Mouse (Mus musculus): Measurements from ENCODE around the gene Cldn3. TPM values are rescaled to one million over a fixed set of nuclear protein-coding genes. Genes with fewer than 3 reads are reported as not detected.

The Cldn3 gene
- polyA plus RNA-seq, 1 experiment from 2014 or later, result 3.5 TPM

DNA sequence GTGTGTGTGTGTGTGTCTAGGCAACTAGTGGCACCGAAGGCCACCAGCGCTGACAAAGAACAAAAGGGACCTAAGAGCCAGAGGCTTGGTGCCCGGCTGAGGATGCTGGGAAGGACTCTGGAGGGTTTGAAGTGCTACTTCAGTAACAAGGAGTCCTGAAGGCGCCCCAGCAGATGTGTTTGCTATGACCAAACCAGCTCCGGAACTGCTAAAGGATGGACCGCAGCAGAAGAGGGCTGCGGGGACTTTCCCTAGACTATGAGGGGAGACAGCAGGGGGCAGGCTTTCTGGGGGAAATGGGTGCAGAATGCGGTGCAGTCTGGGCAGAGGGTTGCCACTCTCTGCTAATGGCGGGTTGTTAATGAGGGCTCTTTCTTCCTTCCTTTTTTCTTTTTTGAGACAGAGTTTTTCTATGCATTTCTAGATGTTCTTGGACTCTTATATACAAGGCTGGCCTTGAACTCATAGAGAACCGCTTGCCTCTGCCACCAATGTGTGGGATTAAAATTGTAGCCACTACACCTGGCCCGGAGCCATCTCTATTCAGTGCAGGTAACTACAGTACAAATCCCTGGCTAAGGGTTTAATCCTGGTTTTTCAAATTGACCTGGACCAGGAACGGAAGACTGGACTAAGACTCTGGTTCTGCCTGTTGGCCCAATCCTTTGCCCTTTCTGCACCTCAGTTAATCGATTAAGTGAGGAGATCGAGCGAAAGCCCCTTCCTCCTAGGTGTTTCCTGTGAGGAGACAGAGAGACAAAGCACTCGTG lies 22.0 kb downstream of the Cldn3 start:
- peak overlapping the region; percentile 77 for H3K9ac ChIP-seq (ENCODE audit: low read depth, low read length)

DNA sequence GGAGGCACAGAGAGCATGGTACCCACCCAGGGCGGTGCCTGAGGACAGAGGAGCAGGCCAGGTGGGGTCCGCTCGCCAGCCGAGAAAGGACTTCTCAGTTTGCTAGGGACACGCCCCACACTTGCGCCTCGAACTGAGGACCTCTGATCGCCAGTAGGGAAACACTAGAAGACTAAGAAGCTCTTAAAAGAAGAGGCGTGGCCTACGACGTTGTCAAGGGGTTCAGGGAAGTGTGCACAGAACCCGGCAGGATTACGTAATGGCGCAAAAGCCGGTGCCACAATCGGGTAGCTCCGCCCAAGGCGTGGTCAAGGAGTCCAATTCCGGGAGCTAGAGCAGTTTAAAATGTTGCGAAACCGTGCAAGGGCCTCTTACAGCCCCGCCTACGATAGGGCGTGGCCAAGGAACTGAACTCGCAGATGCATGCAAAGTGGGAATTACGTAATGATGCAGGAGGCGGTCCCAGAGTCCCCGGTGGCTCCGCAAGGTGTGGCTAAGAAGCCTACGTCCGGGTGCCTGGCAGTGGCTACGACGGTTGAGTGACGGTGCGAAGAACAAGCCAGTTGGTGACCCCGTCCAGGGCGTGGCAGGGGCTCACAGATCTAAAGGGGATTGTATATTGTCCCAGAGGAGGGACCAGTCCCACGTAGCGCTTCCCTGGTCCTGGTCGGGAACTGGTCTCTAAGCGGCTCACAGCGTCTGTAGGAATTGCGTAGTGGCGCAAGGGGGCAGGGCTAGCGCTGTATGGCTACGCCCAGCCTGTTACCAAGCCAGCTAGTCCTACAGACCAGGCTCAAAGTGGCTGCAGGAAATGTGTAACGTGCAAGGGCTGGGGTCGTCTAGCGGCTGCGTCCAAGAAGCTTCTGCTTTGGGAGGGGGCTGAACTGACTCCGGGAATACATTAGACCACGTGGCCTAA lies 22.9 kb downstream of the Cldn3 start, which contains the start of gene Abhd11:
TSS of gene Abhd11 (plus strand) at position 482 of the 919 bp plus-strand sequence.
- H3K36me3 ChIP-seq (ENCODE audit: control insufficient read depth, insufficient read depth, low read length), result no peaks in the 10 kb centered on the region
- peak within 1 kb of the TSS; percentile 56 for H3K4me3 ChIP-seq (ENCODE audit: low read depth, low read length)
- H3K4me2 ChIP-seq (replicated peaks; ENCODE audit: low read depth, low read length), result peak within 1 kb of the TSS; percentile 67
- H3K9ac ChIP-seq (ENCODE audit: low read depth, low read length), result peak within 1 kb of the TSS; percentile 77
- under 1% methylated on average over 52 of the region's 52 CpGs for WGBS
- no peaks in the 10 kb centered on the region for H3K27me3 ChIP-seq (ENCODE audit: control insufficient read depth, insufficient read depth, low read length)
- H3K9me3 ChIP-seq (ENCODE audit: control insufficient read depth, low read length), result no peaks in the 10 kb centered on the region
- ATAC-seq (ENCODE audit: low FRiP score) (peak; percentile 89), DNase-seq (ENCODE audit: low spot score) (peak; percentile 100)
- peak within 1 kb of the TSS; percentile 90 for H3K27ac ChIP-seq (ENCODE audit: low read depth, low read length)
- peaks cover 6% of the 10 kb centered on the region; the same call in 1 of the 2 replicates for H3K4me1 ChIP-seq (replicated peaks; ENCODE audit: control insufficient read depth, insufficient read depth, low read length)

More for the DNA sequence above, 22.0 kb downstream of the Cldn3 start:
- Histone ChIP-seq H3K4me2 (replicated peaks; ENCODE audit: low read depth, low read length) (peak overlapping the region; percentile 67), H3K4me1 (replicated peaks; ENCODE audit: control insufficient read depth, insufficient read depth, low read length) (peaks cover 6% of the 10 kb centered on the region; the same call in 1 of the 2 replicates), H3K4me3 (ENCODE audit: low read depth, low read length) (peak overlapping the region; percentile 56), H3K36me3 (ENCODE audit: control insufficient read depth, insufficient read depth, low read length) (no peaks in the 10 kb centered on the region), H3K9me3 (ENCODE audit: control insufficient read depth, low read length) (no peaks in the 10 kb centered on the region), H3K27ac (ENCODE audit: low read depth, low read length) (peak overlapping the region; percentile 82), H3K27me3 (ENCODE audit: control insufficient read depth, insufficient read depth, low read length) (no peaks in the 10 kb centered on the region)
- DNase-seq (ENCODE audit: low spot score), result no peak
- ATAC-seq (ENCODE audit: low FRiP score), result no peak
- WGBS, result 37% methylated on average over 16 of the region's 16 CpGs

DNA sequence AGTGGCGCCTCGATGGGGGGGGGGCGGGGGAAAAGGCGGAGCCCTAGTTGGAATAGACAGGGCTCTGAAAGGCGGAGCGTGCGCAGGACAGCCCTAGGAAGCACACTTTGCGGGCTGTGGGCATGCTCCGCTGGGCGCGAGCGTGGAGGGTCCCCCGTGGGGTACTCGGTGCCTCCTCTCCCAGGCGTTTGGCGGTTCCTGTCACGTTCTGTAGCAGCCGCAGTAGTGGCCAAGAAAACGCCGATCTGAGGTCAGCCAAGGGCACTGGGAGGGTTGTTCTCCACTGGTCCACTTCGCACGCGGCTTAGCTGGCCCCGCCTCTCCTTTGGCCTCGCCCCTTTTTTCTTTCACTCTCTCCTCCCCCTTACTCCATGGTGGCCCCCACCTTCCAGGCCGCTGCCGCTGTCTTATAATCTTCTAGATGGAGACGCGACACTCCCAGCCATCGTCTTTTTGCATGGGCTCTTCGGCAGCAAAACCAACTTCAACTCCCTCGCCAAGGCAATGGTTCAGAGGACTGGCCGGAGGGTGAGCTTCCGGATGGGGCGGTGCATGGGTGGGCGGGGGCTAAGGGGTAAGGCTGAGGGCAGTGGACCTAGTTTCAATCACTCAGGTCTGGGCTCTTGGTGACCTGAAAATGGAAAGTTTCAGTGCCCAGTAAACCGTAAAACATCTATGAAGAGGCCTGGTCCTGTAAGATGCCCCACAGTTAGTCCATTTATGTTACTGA lies 23.7 kb downstream of the Cldn3 start:
- Histone ChIP-seq H3K36me3 (ENCODE audit: control insufficient read depth, insufficient read depth, low read length) (no peaks in the 10 kb centered on the region), H3K4me3 (ENCODE audit: low read depth, low read length) (peak overlapping the region; percentile 56), H3K27me3 (ENCODE audit: control insufficient read depth, insufficient read depth, low read length) (no peaks in the 10 kb centered on the region), H3K9me3 (ENCODE audit: control insufficient read depth, low read length) (no peaks in the 10 kb centered on the region), H3K27ac (ENCODE audit: low read depth, low read length) (peak overlapping the region; percentile 90), H3K4me2 (replicated peaks; ENCODE audit: low read depth, low read length) (peak overlapping the region; percentile 67), H3K4me1 (replicated peaks; ENCODE audit: control insufficient read depth, insufficient read depth, low read length) (peaks cover 6% of the 10 kb centered on the region; the same call in 1 of the 2 replicates), H3K9ac (ENCODE audit: low read depth, low read length) (peak overlapping the region; percentile 57; the same call in 1 of the 2 replicates)
- ATAC-seq (ENCODE audit: low FRiP score) (peak; percentile 81), DNase-seq (ENCODE audit: low spot score) (peak; percentile 83)
- WGBS, result under 1% methylated on average over 34 of the region's 37 CpGs

DNA sequence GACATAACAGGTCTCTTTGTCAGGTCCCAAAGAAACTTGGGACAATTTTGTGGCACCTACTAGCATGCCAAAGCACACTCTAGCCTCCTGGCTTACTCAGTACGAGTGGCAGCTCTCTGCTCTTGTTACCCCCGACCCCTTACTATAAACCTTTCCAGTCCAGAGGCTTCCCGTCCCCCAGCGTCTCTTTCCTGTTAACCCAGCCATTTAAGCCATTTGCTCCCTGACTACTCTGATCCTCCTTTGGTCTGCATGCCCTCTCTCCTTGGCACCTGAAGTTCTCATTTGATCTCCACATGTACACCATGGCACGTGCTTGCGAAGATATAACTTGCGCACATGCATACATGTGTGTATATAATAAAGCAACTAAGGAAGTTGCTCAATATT lies 24.3 kb downstream of the Cldn3 start:
- Histone ChIP-seq H3K4me2 (replicated peaks; ENCODE audit: low read depth, low read length) (peak overlapping the region; percentile 67), H3K27me3 (ENCODE audit: control insufficient read depth, insufficient read depth, low read length) (no peaks in the 10 kb centered on the region), H3K36me3 (ENCODE audit: control insufficient read depth, insufficient read depth, low read length) (no peaks in the 10 kb centered on the region), H3K4me1 (replicated peaks; ENCODE audit: control insufficient read depth, insufficient read depth, low read length) (peaks cover 6% of the 10 kb centered on the region; the same call in 1 of the 2 replicates), H3K9me3 (ENCODE audit: control insufficient read depth, low read length) (no peaks in the 10 kb centered on the region), H3K27ac (ENCODE audit: low read depth, low read length) (0 out of 2 replicates have a peak overlapping the region, but pooled peaks have one; percentile 90), H3K4me3 (ENCODE audit: low read depth, low read length) (peak overlapping the region; percentile 56), H3K9ac (ENCODE audit: low read depth, low read length) (peak overlapping the region; percentile 57; the same call in 1 of the 2 replicates)
- no peak for ATAC-seq (ENCODE audit: low FRiP score)
- DNase-seq (ENCODE audit: low spot score), result no peak
- 63% methylated on average over 7 of the region's 7 CpGs for WGBS

DNA sequence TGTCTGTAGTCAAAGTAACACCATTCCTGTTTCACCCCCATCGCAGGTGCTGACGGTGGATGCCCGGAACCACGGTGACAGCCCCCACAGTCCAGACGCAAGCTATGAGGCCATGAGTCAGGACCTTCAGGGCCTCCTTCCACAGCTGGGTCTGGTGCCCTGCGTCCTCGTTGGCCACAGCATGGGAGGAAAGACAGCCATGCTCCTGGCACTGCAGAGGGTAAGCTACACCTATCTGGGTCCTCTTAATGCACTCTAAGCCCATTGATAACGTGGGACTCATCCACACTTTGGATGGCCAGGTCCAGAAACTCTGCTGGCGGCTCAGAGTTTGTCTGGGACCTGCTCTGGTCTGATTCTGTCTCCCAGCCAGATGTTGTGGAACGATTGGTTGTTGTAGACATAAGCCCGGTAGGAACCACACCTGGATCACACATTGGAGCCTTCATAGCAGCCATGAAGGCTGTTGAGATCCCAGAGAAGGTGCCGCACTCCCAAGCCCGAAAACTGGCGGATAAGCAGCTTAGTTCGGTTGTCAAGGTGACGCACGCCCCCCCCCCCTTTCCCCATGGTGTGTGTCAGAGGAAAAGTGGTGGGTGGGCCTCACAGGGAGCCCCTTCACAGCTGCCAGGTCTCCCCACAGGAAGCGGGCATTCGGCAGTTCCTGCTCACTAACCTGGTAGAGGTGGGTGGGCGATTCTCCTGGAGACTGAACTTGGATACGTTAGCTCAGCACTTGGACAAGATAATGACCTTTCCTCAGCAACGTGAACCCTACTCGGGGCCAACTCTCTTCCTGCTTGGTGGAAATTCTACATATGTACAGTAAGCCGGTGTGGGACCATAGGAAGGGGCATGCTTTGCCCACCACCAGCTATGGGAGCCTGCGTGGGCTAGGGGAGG lies 25.1 kb downstream of the Cldn3 start:
- H3K4me2 ChIP-seq (replicated peaks; ENCODE audit: low read depth, low read length), result no peak overlapping the region
- no peak overlapping the region for H3K27ac ChIP-seq (ENCODE audit: low read depth, low read length)
- H3K27me3 ChIP-seq (ENCODE audit: control insufficient read depth, insufficient read depth, low read length), result no peaks in the 10 kb centered on the region
- DNase-seq (ENCODE audit: low spot score), result no peak
- WGBS, result 85% methylated on average over 25 of the region's 25 CpGs
- H3K9ac ChIP-seq (ENCODE audit: low read depth, low read length), result no peak overlapping the region
- H3K4me3 ChIP-seq (ENCODE audit: low read depth, low read length), result no peak overlapping the region
- ATAC-seq (ENCODE audit: low FRiP score), result no peak
- no peaks in the 10 kb centered on the region for H3K9me3 ChIP-seq (ENCODE audit: control insufficient read depth, low read length)
- peaks cover 6% of the 10 kb centered on the region; the same call in 1 of the 2 replicates for H3K4me1 ChIP-seq (replicated peaks; ENCODE audit: control insufficient read depth, insufficient read depth, low read length)
- H3K36me3 ChIP-seq (ENCODE audit: control insufficient read depth, insufficient read depth, low read length), result no peaks in the 10 kb centered on the region

DNA sequence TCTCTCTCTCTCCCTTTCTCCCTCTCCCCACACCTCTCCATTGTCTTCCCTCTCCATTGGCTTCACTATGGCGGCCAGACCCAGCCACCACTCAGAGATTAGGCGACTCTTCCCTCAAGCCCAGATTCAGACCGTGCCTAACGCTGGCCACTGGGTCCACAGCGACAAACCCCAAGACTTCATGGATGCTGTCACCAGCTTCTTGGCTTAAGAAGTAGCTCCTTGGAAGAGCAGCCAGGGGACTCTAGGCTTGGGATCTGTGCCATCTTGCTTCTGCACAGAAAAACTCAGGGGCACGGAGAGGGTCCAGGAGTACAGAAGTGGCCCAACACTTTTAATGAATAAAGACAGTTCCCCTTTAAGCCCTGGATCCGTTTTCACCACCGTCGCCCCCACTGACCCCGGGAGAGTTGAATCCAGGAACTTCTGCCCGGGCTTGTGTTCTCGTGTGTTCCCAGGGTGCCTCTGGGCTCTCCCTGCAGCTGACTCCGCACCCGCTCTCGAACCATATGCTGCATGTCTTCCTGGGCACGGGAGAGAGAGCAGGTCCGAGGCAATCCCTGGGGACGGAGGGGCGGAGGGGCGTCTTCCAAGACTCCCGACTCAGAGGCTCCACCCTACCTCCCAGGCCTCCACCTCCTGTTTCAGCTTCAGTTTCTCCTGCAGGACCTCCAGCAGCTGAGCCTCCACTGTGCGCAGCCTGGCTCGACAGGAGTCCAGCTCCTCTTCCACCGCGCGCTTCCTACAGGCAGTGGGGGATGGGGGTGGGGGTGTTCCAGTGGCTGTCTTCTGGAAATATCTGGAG lies 26.0 kb downstream of the Cldn3 start:
- H3K9ac ChIP-seq (ENCODE audit: low read depth, low read length), result no peak overlapping the region
- 14% methylated on average over 26 of the region's 26 CpGs for WGBS
- H3K27me3 ChIP-seq (ENCODE audit: control insufficient read depth, insufficient read depth, low read length), result no peaks in the 10 kb centered on the region
- peak; percentile 46 for DNase-seq (ENCODE audit: low spot score)
- H3K27ac ChIP-seq (ENCODE audit: low read depth, low read length), result 0 out of 2 replicates have a peak overlapping the region, but pooled peaks have one; percentile 1
- no peak for ATAC-seq (ENCODE audit: low FRiP score)
- H3K9me3 ChIP-seq (ENCODE audit: control insufficient read depth, low read length), result no peaks in the 10 kb centered on the region
- peak overlapping the region; percentile 2; the same call in 1 of the 2 replicates for H3K4me2 ChIP-seq (replicated peaks; ENCODE audit: low read depth, low read length)
- H3K4me3 ChIP-seq (ENCODE audit: low read depth, low read length), result 0 out of 2 replicates have a peak overlapping the region, but pooled peaks have one; percentile 10
- H3K36me3 ChIP-seq (ENCODE audit: control insufficient read depth, insufficient read depth, low read length), result no peaks in the 10 kb centered on the region
- peaks cover 6% of the 10 kb centered on the region; the same call in 1 of the 2 replicates for H3K4me1 ChIP-seq (replicated peaks; ENCODE audit: control insufficient read depth, insufficient read depth, low read length)

All from hindbrain, embryonic 11.5 days (tissue).